Mouse (Mus musculus): ENCODE results near the gene 1190005I06Rik.

The 1190005I06Rik gene

GRCm38 (mm10) chr8:120585521-120585920, 61.9 kb downstream of the 1190005I06Rik start:
- H3K4me3 ChIP-seq (replicated peaks; ENCODE audit: low read length), result no peak overlapping the region
- H3K36me3 ChIP-seq (ENCODE audit: insufficient read depth, low read length), result peaks cover 67% of the 10 kb centered on the region
- no peaks in the 10 kb centered on the region for H3K27me3 ChIP-seq (ENCODE audit: insufficient read depth, low read length)
- TF ChIP-seq CTCF (conservative IDR thresholded peaks at IDR 0.05; ENCODE audit: low read length) (no peak), NANOG (IDR thresholded peaks at IDR 0.05; ENCODE audit: borderline replicate concordance, low read length) (no peak), POU5F1 (IDR thresholded peaks at IDR 0.05; ENCODE audit: borderline replicate concordance, low read length) (no peak)
- no peaks in the 10 kb centered on the region for H3K9me3 ChIP-seq (ENCODE audit: low read length)
- H3K4me1 ChIP-seq (replicated peaks; ENCODE audit: low read depth, low read length), result peaks cover 64% of the 10 kb centered on the region

GRCm38 (mm10) chr8:120581811-120582210, 65.6 kb downstream of the 1190005I06Rik start:
- TF ChIP-seq NANOG (IDR thresholded peaks at IDR 0.05; ENCODE audit: borderline replicate concordance, low read length) (no peak), CTCF (conservative IDR thresholded peaks at IDR 0.05; ENCODE audit: low read length) (no peak), POU5F1 (IDR thresholded peaks at IDR 0.05; ENCODE audit: borderline replicate concordance, low read length) (no peak)
- H3K4me3 ChIP-seq (replicated peaks; ENCODE audit: low read length), result no peak overlapping the region
- no peaks in the 10 kb centered on the region for H3K9me3 ChIP-seq (ENCODE audit: low read length)
- no peaks in the 10 kb centered on the region for H3K27me3 ChIP-seq (ENCODE audit: insufficient read depth, low read length)
- H3K4me1 ChIP-seq (replicated peaks; ENCODE audit: low read depth, low read length), result peaks cover 71% of the 10 kb centered on the region
- peaks cover 95% of the 10 kb centered on the region for H3K36me3 ChIP-seq (ENCODE audit: insufficient read depth, low read length)

GRCm38 (mm10) chr8:120581329-120581728, 66.1 kb downstream of the 1190005I06Rik start:
- peaks cover 95% of the 10 kb centered on the region for H3K36me3 ChIP-seq (ENCODE audit: insufficient read depth, low read length)
- no peaks in the 10 kb centered on the region for H3K9me3 ChIP-seq (ENCODE audit: low read length)
- no peaks in the 10 kb centered on the region for H3K27me3 ChIP-seq (ENCODE audit: insufficient read depth, low read length)
- no peak overlapping the region for H3K4me3 ChIP-seq (replicated peaks; ENCODE audit: low read length)
- peaks cover 70% of the 10 kb centered on the region for H3K4me1 ChIP-seq (replicated peaks; ENCODE audit: low read depth, low read length)
- TF ChIP-seq CTCF (conservative IDR thresholded peaks at IDR 0.05; ENCODE audit: low read length), result no peak
- TF ChIP-seq POU5F1 (IDR thresholded peaks at IDR 0.05; ENCODE audit: borderline replicate concordance, low read length), result no peak
- TF ChIP-seq NANOG (IDR thresholded peaks at IDR 0.05; ENCODE audit: borderline replicate concordance, low read length), result no peak

- H3K36me3 ChIP-seq (ENCODE audit: insufficient read depth, low read length), result peaks cover 95% of the 10 kb centered on the region
- no peak for TF ChIP-seq POU5F1 (IDR thresholded peaks at IDR 0.05; ENCODE audit: borderline replicate concordance, low read length)
- no peak overlapping the region for H3K4me3 ChIP-seq (replicated peaks; ENCODE audit: low read length)
- no peaks in the 10 kb centered on the region for H3K9me3 ChIP-seq (ENCODE audit: low read length)
- no peaks in the 10 kb centered on the region for H3K27me3 ChIP-seq (ENCODE audit: insufficient read depth, low read length)
- peaks cover 70% of the 10 kb centered on the region for H3K4me1 ChIP-seq (replicated peaks; ENCODE audit: low read depth, low read length)
Measured at GRCm38 (mm10) chr8:120580336-120581000, 67.0 kb downstream of the 1190005I06Rik start.

- no peak overlapping the region for H3K4me3 ChIP-seq (replicated peaks; ENCODE audit: low read length)
- H3K9me3 ChIP-seq (ENCODE audit: low read length), result no peaks in the 10 kb centered on the region
- TF ChIP-seq POU5F1 (IDR thresholded peaks at IDR 0.05; ENCODE audit: borderline replicate concordance, low read length), result no peak
- no peak for TF ChIP-seq CTCF (conservative IDR thresholded peaks at IDR 0.05; ENCODE audit: low read length)
- no peak for TF ChIP-seq NANOG (IDR thresholded peaks at IDR 0.05; ENCODE audit: borderline replicate concordance, low read length)
- no peaks in the 10 kb centered on the region for H3K27me3 ChIP-seq (ENCODE audit: insufficient read depth, low read length)
- H3K36me3 ChIP-seq (ENCODE audit: insufficient read depth, low read length), result peaks cover 100% of the 10 kb centered on the region
- H3K4me1 ChIP-seq (replicated peaks; ENCODE audit: low read depth, low read length), result peaks cover 87% of the 10 kb centered on the region
Measured at GRCm38 (mm10) chr8:120577821-120578220, 69.6 kb downstream of the 1190005I06Rik start.

- H3K27me3 ChIP-seq (ENCODE audit: insufficient read depth, low read length), result no peaks in the 10 kb centered on the region
- TF ChIP-seq NANOG (IDR thresholded peaks at IDR 0.05; ENCODE audit: borderline replicate concordance, low read length), result no peak
- no peak for TF ChIP-seq CTCF (conservative IDR thresholded peaks at IDR 0.05; ENCODE audit: low read length)
- TF ChIP-seq POU5F1 (IDR thresholded peaks at IDR 0.05; ENCODE audit: borderline replicate concordance, low read length), result no peak
- no peak overlapping the region for H3K4me3 ChIP-seq (replicated peaks; ENCODE audit: low read length)
- no peaks in the 10 kb centered on the region for H3K9me3 ChIP-seq (ENCODE audit: low read length)
- peaks cover 92% of the 10 kb centered on the region for H3K4me1 ChIP-seq (replicated peaks; ENCODE audit: low read depth, low read length)
- H3K36me3 ChIP-seq (ENCODE audit: insufficient read depth, low read length), result peaks cover 100% of the 10 kb centered on the region
Measured at GRCm38 (mm10) chr8:120575801-120576200, 71.6 kb downstream of the 1190005I06Rik start.

GRCm38 (mm10) chr8:120574941-120575340, 72.5 kb downstream of the 1190005I06Rik start:
- H3K36me3 ChIP-seq (ENCODE audit: insufficient read depth, low read length), result peaks cover 100% of the 10 kb centered on the region
- H3K4me1 ChIP-seq (replicated peaks; ENCODE audit: low read depth, low read length), result peaks cover 92% of the 10 kb centered on the region
- H3K9me3 ChIP-seq (ENCODE audit: low read length), result no peaks in the 10 kb centered on the region
- H3K27me3 ChIP-seq (ENCODE audit: insufficient read depth, low read length), result no peaks in the 10 kb centered on the region
- TF ChIP-seq NANOG (IDR thresholded peaks at IDR 0.05; ENCODE audit: borderline replicate concordance, low read length), result no peak
- TF ChIP-seq POU5F1 (IDR thresholded peaks at IDR 0.05; ENCODE audit: borderline replicate concordance, low read length), result no peak
- no peak for TF ChIP-seq CTCF (conservative IDR thresholded peaks at IDR 0.05; ENCODE audit: low read length)
- H3K4me3 ChIP-seq (replicated peaks; ENCODE audit: low read length), result peak overlapping the region; percentile 17; the same call in 1 of the 2 replicates

GRCm38 (mm10) chr8:120573866-120574265, 73.6 kb downstream of the 1190005I06Rik start:
- H3K4me3 ChIP-seq (replicated peaks; ENCODE audit: low read length), result peak overlapping the region; percentile 23; the same call in 1 of the 2 replicates

GRCm38 (mm10) chr8:120572534-120572933, 74.9 kb downstream of the 1190005I06Rik start:
- H3K27me3 ChIP-seq (ENCODE audit: insufficient read depth, low read length), result no peaks in the 10 kb centered on the region
- H3K4me3 ChIP-seq (replicated peaks; ENCODE audit: low read length), result no peak overlapping the region
- H3K9me3 ChIP-seq (ENCODE audit: low read length), result no peaks in the 10 kb centered on the region
- no peak for TF ChIP-seq NANOG (IDR thresholded peaks at IDR 0.05; ENCODE audit: borderline replicate concordance, low read length)
- no peak for TF ChIP-seq CTCF (conservative IDR thresholded peaks at IDR 0.05; ENCODE audit: low read length)
- no peak for TF ChIP-seq POU5F1 (IDR thresholded peaks at IDR 0.05; ENCODE audit: borderline replicate concordance, low read length)
- H3K4me1 ChIP-seq (replicated peaks; ENCODE audit: low read depth, low read length), result peaks cover 98% of the 10 kb centered on the region
- H3K36me3 ChIP-seq (ENCODE audit: insufficient read depth, low read length), result peaks cover 100% of the 10 kb centered on the region

More at GRCm38 (mm10) chr8:120573866-120574265, 73.6 kb downstream of the 1190005I06Rik start:
- Histone ChIP-seq H3K4me1 (replicated peaks; ENCODE audit: low read depth, low read length) (peaks cover 98% of the 10 kb centered on the region), H3K36me3 (ENCODE audit: insufficient read depth, low read length) (peaks cover 100% of the 10 kb centered on the region), H3K9me3 (ENCODE audit: low read length) (no peaks in the 10 kb centered on the region), H3K27me3 (ENCODE audit: insufficient read depth, low read length) (no peaks in the 10 kb centered on the region)
- TF ChIP-seq NANOG (IDR thresholded peaks at IDR 0.05; ENCODE audit: borderline replicate concordance, low read length) (no peak), POU5F1 (IDR thresholded peaks at IDR 0.05; ENCODE audit: borderline replicate concordance, low read length) (no peak), CTCF (conservative IDR thresholded peaks at IDR 0.05; ENCODE audit: low read length) (no peak)

Data from E14TG2a.4 (cell line).